Mouse (Mus musculus): ENCODE measurements around the gene A2m. TPM values are rescaled to one million over a fixed set of nuclear protein-coding genes. Genes with fewer than 3 reads are reported as not detected.

A2m gene
- 1 to 10 TPM; 1.4 to 2.0 TPM for total RNA-seq (2021)
- long read RNA-seq, experiment 1, partial matches to known transcripts, result 0 of 1 reads
- long read RNA-seq, experiment 1, other reads (novel, unspliced or antisense), result 1 of 1 reads
- long read RNA-seq, experiment 2, partial matches to known transcripts, result 0 of 1 reads
- long read RNA-seq, experiment 2, other reads (novel, unspliced or antisense), result 1 of 1 reads

- DNase-seq, result no peak
- intact Hi-C loops (cut with DNase I), result no loop called here
Observed at GRCm38 (mm10) chr6:121635076-121635475, at the start of gene A2m. Gene A2m (plus strand): TSS chr6:121635376.

- intact Hi-C loops (cut with DNase I), result no loop called here
- no peak for DNase-seq
Observed at GRCm38 (mm10) chr6:121590131-121590530, 45.0 kb upstream of the A2m start.

- intact Hi-C loops (cut with DNase I), result no loop called here
- DNase-seq, result no peak
Observed at GRCm38 (mm10) chr6:121600927-121601326, 34.2 kb upstream of the A2m start.

GRCm38 (mm10) chr6:121607861-121608260 is 27.3 kb upstream of the A2m start:
- intact Hi-C loops (cut with DNase I), result no loop called here
- DNase-seq, result no peak

GRCm38 (mm10) chr6:121611796-121612195 is 23.4 kb upstream of the A2m start:
- intact Hi-C loops (cut with DNase I), result no loop called here
- peak; percentile 7 to 44 for DNase-seq

DNA sequence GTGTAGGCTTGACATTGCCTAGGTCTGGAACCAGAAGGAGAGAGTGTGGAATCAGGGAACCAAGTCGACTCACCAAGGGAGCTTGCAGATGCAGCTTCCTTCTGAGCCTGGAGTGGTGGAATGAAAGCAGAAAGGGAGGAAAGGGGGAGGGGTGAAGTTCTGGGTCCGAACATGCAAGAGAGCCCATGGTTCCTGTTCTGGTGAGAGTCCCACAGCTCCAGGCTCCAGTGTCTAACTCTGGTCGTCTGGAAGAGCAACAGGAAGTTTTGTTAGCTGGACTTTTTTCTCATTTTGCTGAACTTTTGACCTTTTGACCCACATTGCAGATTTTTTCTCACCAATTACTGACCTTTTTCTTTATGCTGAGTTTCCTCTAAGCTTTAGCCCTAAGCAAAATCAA is 17.7 kb upstream of the A2m start:
- DNase-seq, result no peak
- intact Hi-C loops (cut with DNase I), result no loop called here

DNA sequence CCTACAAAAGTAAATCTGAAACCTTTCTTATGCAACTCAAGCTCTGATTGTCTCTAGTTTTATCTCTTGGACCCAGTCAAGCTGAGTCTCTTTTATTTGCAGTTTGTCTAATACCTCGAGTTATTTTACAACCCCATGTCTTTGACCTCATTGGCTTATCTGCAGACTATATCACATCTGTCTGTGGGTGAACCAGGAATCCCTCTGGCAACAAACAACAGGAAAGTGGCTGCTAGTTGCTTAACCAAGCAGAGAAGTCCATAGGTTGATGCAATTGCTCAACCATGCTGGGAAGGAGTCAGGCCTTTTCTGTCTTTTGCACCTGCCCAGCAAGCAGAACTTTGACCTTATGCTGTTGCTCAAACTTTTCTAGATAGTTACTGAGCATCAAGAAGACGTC is 12.7 kb upstream of the A2m start:
- intact Hi-C loops (cut with DNase I), result no loop called here
- no peak for DNase-seq

GRCm38 (mm10) chr6:121634520-121634919 is 656 bp upstream of the A2m start:
- no peak for DNase-seq
- intact Hi-C loops (cut with DNase I), result no loop called here

DNA sequence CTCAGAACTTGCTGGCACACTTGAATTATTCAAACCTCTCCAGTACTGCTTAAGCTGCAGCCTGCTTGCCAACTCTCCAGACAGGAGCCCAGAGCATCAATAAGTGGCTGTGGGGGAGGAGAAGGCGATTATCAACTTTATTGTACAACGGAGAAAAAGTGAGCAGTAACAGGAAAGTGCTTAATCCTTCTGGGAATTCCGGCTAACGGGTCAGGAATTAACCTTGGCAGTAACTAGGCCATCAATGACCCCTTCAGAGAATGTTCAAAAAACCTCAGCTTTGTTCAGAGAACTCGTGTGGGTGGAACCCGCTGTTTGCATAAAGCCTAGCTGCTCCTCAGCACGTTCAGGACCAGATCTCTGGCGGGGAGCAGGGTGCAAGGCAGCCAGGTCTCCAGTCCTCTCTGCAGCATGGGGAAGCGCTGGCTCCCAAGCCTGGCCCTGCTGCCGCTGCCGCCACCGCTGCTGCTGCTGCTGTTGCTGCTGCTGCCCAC is 749 bp downstream of the A2m start:
- DNase-seq, result peak in 1 of 2 experiments; percentile 6

GRCm38 (mm10) chr6:121648499-121648898 is 13.3 kb downstream of the A2m start:
- intact Hi-C loops (cut with DNase I), result no loop called here
- no peak for DNase-seq

More for the DNA sequence above, 749 bp downstream of the A2m start:
- intact Hi-C loops (cut with DNase I), result no loop called here

Other genes with a start within 250 kb of the A2m start
- gene Iqsec3, start 161.7 kb upstream of the A2m start, total RNA-seq (2021), result under 1 TPM; 0.78 to 0.84 TPM
- not detected for gene Gm7298, start 97.6 kb downstream of the A2m start, total RNA-seq (2021)
- not detected for gene Mug1, start 203.2 kb downstream of the A2m start, total RNA-seq (2021)

Data from heart, postnatal 14 days (tissue).